Mouse (Mus musculus): ENCODE data around the gene Smarcd1.

DNA sequence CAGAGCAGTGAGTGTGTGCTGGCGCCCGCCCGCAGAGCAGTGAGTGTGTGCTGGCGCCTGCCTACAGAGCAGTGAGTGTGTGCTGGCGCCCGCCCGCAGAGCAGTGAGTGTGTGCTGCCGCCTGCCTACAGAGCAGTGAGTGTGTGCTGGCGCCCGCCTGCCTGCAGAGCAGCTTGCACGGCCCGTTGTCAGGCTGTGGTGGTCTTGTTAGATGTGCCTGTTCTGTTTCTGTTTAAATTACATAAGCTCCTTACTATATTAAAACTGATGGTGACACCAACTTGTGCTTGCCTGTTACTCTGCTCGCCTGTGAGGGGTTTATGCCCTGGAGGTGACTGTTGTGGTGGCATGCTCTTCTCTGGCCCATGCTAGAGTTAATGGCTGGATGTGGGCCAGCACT lies 6.2 kb downstream of the Smarcd1 start:
- TF ChIP-seq CTCF (IDR thresholded peaks at IDR 0.05; ENCODE audit: insufficient read depth, low read depth, low read length) (no peak), POLR2A (IDR thresholded peaks at IDR 0.05; ENCODE audit: insufficient read depth, low read depth, low read length) (no peak)

All from olfactory bulb, adult 2 months (tissue).